Mouse (Mus musculus) heart, postnatal 0 days (tissue): ENCODE measurements around the gene Itpr1. TPM values are rescaled to one million over a fixed set of nuclear protein-coding genes. Genes with fewer than 3 reads are reported as not detected.

Experiments
- ATAC-seq: fragments of 200-750 bp; cut with Nextera tagmentation; 2 replicates; pipeline ENCODE4 v1.8.0; 2017; ENCODE audit warnings: low read depth, moderate number of reproducible peaks, moderate library complexity; ENCODE audit not compliant: insufficient read depth
- DNase-seq: peaks from one replicate; pipeline ENCODE4 v3.0.0-alpha.2; 2016; ENCODE audit warnings: low spot score
- H3K27ac ChIP-seq: fragments of 300-500 bp; sonication (generic); 2 replicates; pipeline ENCODE4 v1.5.1; 2014; ENCODE audit warnings: low read depth, mild to moderate bottlenecking
- H3K27me3 ChIP-seq: fragments of 300-500 bp; sonication (generic); 2 replicates; pipeline ENCODE4 v1.6.1; 2014; ENCODE audit warnings: low read length, mixed read lengths; ENCODE audit not compliant: control insufficient read depth, insufficient read depth
- H3K36me3 ChIP-seq: fragments of 300-500 bp; sonication (generic); replicated peaks from 2 replicates; pipeline ENCODE4 v1.6.1; 2014; ENCODE audit warnings: low read length, mixed read lengths; ENCODE audit not compliant: control insufficient read depth, insufficient read depth
- H3K4me1 ChIP-seq: fragments of 300-500 bp; sonication (generic); 2 replicates; pipeline ENCODE4 v1.6.1; 2014; ENCODE audit warnings: antibody characterized with exemption; ENCODE audit not compliant: control insufficient read depth, insufficient read depth
- H3K4me2 ChIP-seq: fragments of 300-500 bp; sonication (generic); 2 replicates; pipeline ENCODE4 v1.6.1; 2014; ENCODE audit warnings: low read depth, mild to moderate bottlenecking, low read length, moderate library complexity
- H3K4me3 ChIP-seq: fragments of 300-500 bp; sonication (generic); 2 replicates; pipeline ENCODE4 v1.5.1; 2014; ENCODE audit warnings: low read depth, low read length
- H3K9ac ChIP-seq: fragments of 300-500 bp; sonication (generic); replicated peaks from 2 replicates; pipeline ENCODE4 v1.6.1; 2014; ENCODE audit warnings: low read depth, low read length, mixed read lengths
- H3K9me3 ChIP-seq: fragments of 300-500 bp; sonication (generic); replicated peaks from 2 replicates; pipeline ENCODE4 v1.6.1; 2016; ENCODE audit warnings: low read length; ENCODE audit not compliant: control insufficient read depth
- CTCF ChIP-seq: IDR thresholded peaks from 2 replicates; pipeline ENCODE4 v1.5.1; 2016; ENCODE audit warnings: antibody characterized with exemption, control low read depth, low read depth
- EP300 ChIP-seq: IDR thresholded peaks from 2 replicates; pipeline ENCODE4 v1.6.1; 2016; ENCODE audit warnings: antibody characterized with exemption, low read depth
- WGBS: fragments of 180-500 bp; shearing (Covaris S2); extraction: QIAGEN DNeasy Blood & Tissue Kit; methylation state at CpG from one replicate; pipeline ENCODE4 v1.1.7; 2014; 5-methylcytosine and 5-hydroxymethylcytosine counted together
- polyA plus RNA-seq: library from polyadenylated mRNA; unstranded; fragments of >200 nt; fragmentation: Nextera tagmentation; extraction: Ambion mirVana; gene quantifications from 2 replicates; pipeline ENCODE4 v1.2.1, GENCODE M21; 2015
- total RNA-seq: library from RNA; depleted of rRNA; stranded (reverse); fragments of >200 nt; gene quantifications from 2 replicates; pipeline ENCODE4 v1.2.3, GENCODE M21; 2014; ENCODE audit warnings: low replicate concordance

The Itpr1 gene
- total and polyA plus RNA-seq, 2 experiments from 2014 or later: 7.1 to 22.2 TPM

GRCm38 (mm10) chr6:108447179-108447845 lies 234.4 kb downstream of the Itpr1 start:
- peak; percentile 21; the same call in 1 of the 2 replicates for ATAC-seq
- WGBS: 47% methylated on average over 8 of the region's 8 CpGs
- peak overlapping the region; percentile 74 for H3K27ac ChIP-seq
- H3K36me3 ChIP-seq: peaks cover 8% of the 10 kb centered on the region; the same call in 1 of the 2 replicates
- no peaks in the 10 kb centered on the region for H3K9me3 ChIP-seq
- DNase-seq: peak; percentile 10
- H3K27me3 ChIP-seq: no peaks in the 10 kb centered on the region
- H3K4me1 ChIP-seq: peaks cover 36% of the 10 kb centered on the region
- H3K4me3 ChIP-seq: no peak overlapping the region
- TF ChIP-seq EP300: no peak
- TF ChIP-seq CTCF: no peak
- H3K4me2 ChIP-seq: no peak overlapping the region
- no peak overlapping the region for H3K9ac ChIP-seq

GRCm38 (mm10) chr6:108448016-108448735 lies 235.3 kb downstream of the Itpr1 start:
- Histone ChIP-seq H3K27ac (peak overlapping the region; percentile 74), H3K9ac (no peak overlapping the region), H3K9me3 (no peaks in the 10 kb centered on the region), H3K4me2 (0 out of 2 replicates have a peak overlapping the region, but pooled peaks have one; percentile 3), H3K4me1 (peaks cover 36% of the 10 kb centered on the region), H3K36me3 (peaks cover 8% of the 10 kb centered on the region; the same call in 1 of the 2 replicates), H3K27me3 (no peaks in the 10 kb centered on the region), H3K4me3 (no peak overlapping the region)
- ATAC-seq (peak; percentile 53), DNase-seq (peak; percentile 82)
- TF ChIP-seq EP300: no peak
- no peak for TF ChIP-seq CTCF
- WGBS: 44% methylated on average over 11 of the region's 11 CpGs

- H3K27me3 ChIP-seq: no peaks in the 10 kb centered on the region
- DNase-seq (no peak), ATAC-seq (no peak)
- no peak overlapping the region for H3K4me2 ChIP-seq
- WGBS: 73% methylated on average over 2 of the region's 2 CpGs
- H3K9me3 ChIP-seq: no peaks in the 10 kb centered on the region
- H3K27ac ChIP-seq: peak overlapping the region; percentile 74; the same call in 1 of the 2 replicates
- H3K9ac ChIP-seq: no peak overlapping the region
- no peak for TF ChIP-seq EP300
- no peak for TF ChIP-seq CTCF
- H3K4me3 ChIP-seq: no peak overlapping the region
- H3K36me3 ChIP-seq: peaks cover 8% of the 10 kb centered on the region; the same call in 1 of the 2 replicates
- H3K4me1 ChIP-seq: peaks cover 36% of the 10 kb centered on the region
Measured at GRCm38 (mm10) chr6:108448864-108449263, 236.0 kb downstream of the Itpr1 start.

DNA sequence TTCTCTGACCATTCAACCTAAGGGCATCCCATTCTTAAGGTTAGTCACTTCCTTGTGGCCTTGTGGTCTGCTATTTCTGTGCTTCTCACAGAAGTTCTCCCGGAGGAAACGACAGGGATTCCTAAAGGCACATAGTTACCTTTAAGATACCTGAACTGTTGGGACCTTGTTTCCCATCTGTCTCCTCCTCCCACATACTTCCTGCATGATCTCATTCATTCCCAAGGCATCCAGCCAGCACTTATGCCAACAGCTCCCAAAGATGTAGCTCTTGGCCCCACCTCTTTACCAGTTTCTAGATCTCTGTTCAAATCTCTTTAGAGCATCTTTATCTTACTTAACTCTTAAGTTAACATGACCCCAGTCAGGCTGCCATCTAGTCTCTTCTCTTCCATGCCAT lies 238.6 kb downstream of the Itpr1 start:
- no peak for DNase-seq
- Histone ChIP-seq H3K36me3 (peaks cover 5% of the 10 kb centered on the region; the same call in 1 of the 2 replicates), H3K4me2 (no peak overlapping the region), H3K9ac (no peak overlapping the region), H3K4me3 (no peak overlapping the region), H3K27ac (no peak overlapping the region), H3K27me3 (no peaks in the 10 kb centered on the region), H3K4me1 (peaks cover 52% of the 10 kb centered on the region), H3K9me3 (no peaks in the 10 kb centered on the region)
- 44% methylated on average over 2 of the region's 2 CpGs for WGBS
- no peak for ATAC-seq
- TF ChIP-seq EP300: no peak
- no peak for TF ChIP-seq CTCF

GRCm38 (mm10) chr6:108453618-108454017 lies 240.7 kb downstream of the Itpr1 start:
- H3K4me1 ChIP-seq: peaks cover 38% of the 10 kb centered on the region
- H3K4me2 ChIP-seq: no peak overlapping the region
- no peak overlapping the region for H3K4me3 ChIP-seq
- no peak overlapping the region for H3K27ac ChIP-seq
- H3K9me3 ChIP-seq: no peaks in the 10 kb centered on the region
- no peaks in the 10 kb centered on the region for H3K27me3 ChIP-seq
- no peak overlapping the region for H3K9ac ChIP-seq
- WGBS: 86% methylated on average over 5 of the region's 5 CpGs
- ATAC-seq (no peak), DNase-seq (no peak)
- peaks cover 5% of the 10 kb centered on the region; the same call in 1 of the 2 replicates for H3K36me3 ChIP-seq
- TF ChIP-seq EP300 (no peak), CTCF (no peak)
